Mouse (Mus musculus) hindbrain, embryonic 12.5 days (tissue): ENCODE results near the gene Adgb. TPM values are rescaled to one million over a fixed set of nuclear protein-coding genes. Genes with fewer than 3 reads are reported as not detected.

ENCODE experiments used
- ATAC-seq: fragments of 200-750 bp; cut with Nextera tagmentation; 2 replicates; pipeline ENCODE4 v1.8.0; 2017; ENCODE audit warnings: moderate TSS enrichment; ENCODE audit not compliant: low FRiP score
- H3K27ac ChIP-seq: fragments of 300-500 bp; sonication (generic); 2 replicates; pipeline ENCODE4 v1.5.1; 2016; ENCODE audit warnings: mild to moderate bottlenecking
- H3K27me3 ChIP-seq: fragments of 300-500 bp; sonication (generic); 2 replicates; pipeline ENCODE4 v1.6.1; 2016; ENCODE audit warnings: mild to moderate bottlenecking
- H3K36me3 ChIP-seq: fragments of 300-500 bp; sonication (generic); 2 replicates; pipeline ENCODE4 v1.6.1; 2016; ENCODE audit warnings: mild to moderate bottlenecking
- H3K4me1 ChIP-seq: fragments of 300-500 bp; sonication (generic); 2 replicates; pipeline ENCODE4 v1.6.1; 2016
- H3K4me2 ChIP-seq: fragments of 300-500 bp; sonication (generic); replicated peaks from 2 replicates; pipeline ENCODE4 v1.6.1; 2016; ENCODE audit warnings: mild to moderate bottlenecking
- H3K4me3 ChIP-seq: fragments of 300-500 bp; sonication (generic); 2 replicates; pipeline ENCODE4 v1.5.1; 2016; ENCODE audit warnings: mild to moderate bottlenecking
- H3K9ac ChIP-seq: fragments of 300-500 bp; sonication (generic); 2 replicates; pipeline ENCODE4 v1.6.1; 2016; ENCODE audit warnings: mild to moderate bottlenecking, moderate library complexity
- H3K9me3 ChIP-seq: fragments of 300-500 bp; sonication (generic); replicated peaks from 2 replicates; pipeline ENCODE4 v1.6.1; 2016; ENCODE audit warnings: mild to moderate bottlenecking
- WGBS: fragments of 180-500 bp; shearing (Covaris S2); methylation state at CpG from one replicate; pipeline ENCODE4 v1.1.7; 2016; 5-methylcytosine and 5-hydroxymethylcytosine counted together
- polyA plus RNA-seq: library from polyadenylated mRNA; unstranded; fragments of >200 nt; fragmentation: Nextera tagmentation; extraction: Ambion mirVana; gene quantifications from 2 replicates; pipeline ENCODE4 v1.2.1, GENCODE M21; 2016

Gene Adgb
- polyA plus RNA-seq, 1 experiment from 2014 or later = 0.53 TPM

DNA sequence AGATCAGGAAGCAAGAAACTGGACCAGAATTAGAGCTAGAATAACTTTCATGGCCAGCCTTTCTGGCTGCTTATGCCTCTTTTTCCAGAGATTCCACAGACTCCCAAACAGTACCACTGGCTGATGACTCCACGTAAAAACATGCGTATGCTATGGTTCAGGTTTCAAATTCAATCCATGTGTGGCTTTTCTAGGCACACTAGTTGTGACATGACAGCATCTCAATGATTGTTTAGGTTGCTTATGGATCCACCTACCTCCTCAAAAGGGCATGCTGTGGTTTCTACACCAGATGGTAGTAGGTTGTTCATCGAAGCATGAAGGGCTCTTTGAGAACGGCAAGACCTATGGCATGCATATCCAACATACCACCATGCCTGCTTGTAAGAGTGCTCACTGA is 172.1 kb downstream of the Adgb start:
- Histone ChIP-seq H3K27ac (no peak overlapping the region), H3K27me3 (no peaks in the 10 kb centered on the region), H3K4me3 (no peak overlapping the region), H3K9ac (no peak overlapping the region), H3K4me2 (no peak overlapping the region), H3K4me1 (no peaks in the 10 kb centered on the region), H3K9me3 (no peaks in the 10 kb centered on the region), H3K36me3 (no peaks in the 10 kb centered on the region)
- WGBS = 74% methylated on average over 4 of the region's 4 CpGs
- ATAC-seq = no peak

- no peak for ATAC-seq
- Histone ChIP-seq H3K4me2 (no peak overlapping the region), H3K4me1 (no peaks in the 10 kb centered on the region), H3K27ac (no peak overlapping the region), H3K27me3 (no peaks in the 10 kb centered on the region), H3K9ac (no peak overlapping the region), H3K4me3 (no peak overlapping the region), H3K36me3 (no peaks in the 10 kb centered on the region), H3K9me3 (no peaks in the 10 kb centered on the region)
- WGBS = 56% methylated on average over 2 of the region's 2 CpGs
These were observed 184.8 kb downstream of the Adgb start for GRCm38 (mm10) chr10:10287221-10287867.

Other genes starting within 250 kb of the Adgb start
- 13.0 and 13.5 TPM in 2 replicates for gene Rab32, start 85.9 kb upstream of the Adgb start, polyA plus RNA-seq
- gene Gm10944, start 209.0 kb upstream of the Adgb start, polyA plus RNA-seq = not detected in 2 replicates